Mouse (Mus musculus) hindbrain, embryonic 12.5 days (tissue): ENCODE data around the gene Kif1a. TPM values are rescaled to one million over a fixed set of nuclear protein-coding genes. Genes with fewer than 3 reads are reported as not detected.

Experiments used
- ATAC-seq: fragments of 200-750 bp; cut with Nextera tagmentation; 2 replicates; pipeline ENCODE4 v1.8.0; 2017; ENCODE audit warnings: moderate TSS enrichment; ENCODE audit not compliant: low FRiP score
- H3K27ac ChIP-seq: fragments of 300-500 bp; sonication (generic); 2 replicates; pipeline ENCODE4 v1.5.1; 2016; ENCODE audit warnings: mild to moderate bottlenecking
- H3K27me3 ChIP-seq: fragments of 300-500 bp; sonication (generic); 2 replicates; pipeline ENCODE4 v1.6.1; 2016; ENCODE audit warnings: mild to moderate bottlenecking
- H3K36me3 ChIP-seq: fragments of 300-500 bp; sonication (generic); 2 replicates; pipeline ENCODE4 v1.6.1; 2016; ENCODE audit warnings: mild to moderate bottlenecking
- H3K4me1 ChIP-seq: fragments of 300-500 bp; sonication (generic); 2 replicates; pipeline ENCODE4 v1.6.1; 2016
- H3K4me2 ChIP-seq: fragments of 300-500 bp; sonication (generic); replicated peaks from 2 replicates; pipeline ENCODE4 v1.6.1; 2016; ENCODE audit warnings: mild to moderate bottlenecking
- H3K4me3 ChIP-seq: fragments of 300-500 bp; sonication (generic); 2 replicates; pipeline ENCODE4 v1.5.1; 2016; ENCODE audit warnings: mild to moderate bottlenecking
- H3K9ac ChIP-seq: fragments of 300-500 bp; sonication (generic); 2 replicates; pipeline ENCODE4 v1.6.1; 2016; ENCODE audit warnings: mild to moderate bottlenecking, moderate library complexity
- H3K9me3 ChIP-seq: fragments of 300-500 bp; sonication (generic); replicated peaks from 2 replicates; pipeline ENCODE4 v1.6.1; 2016; ENCODE audit warnings: mild to moderate bottlenecking
- WGBS: fragments of 180-500 bp; shearing (Covaris S2); methylation state at CpG from one replicate; pipeline ENCODE4 v1.1.7; 2016; 5-methylcytosine and 5-hydroxymethylcytosine counted together
- polyA plus RNA-seq: library from polyadenylated mRNA; unstranded; fragments of >200 nt; fragmentation: Nextera tagmentation; extraction: Ambion mirVana; gene quantifications from 2 replicates; pipeline ENCODE4 v1.2.1, GENCODE M21; 2016

Kif1a gene
- polyA plus RNA-seq, 1 experiment from 2014 or later: 145 TPM

- no peak overlapping the region for H3K4me2 ChIP-seq
- H3K9ac ChIP-seq: no peak overlapping the region
- ATAC-seq: no peak
- H3K36me3 ChIP-seq: 0 out of 2 replicates have a peak, but pooled peaks cover 6% of the 10 kb centered on the region
- no peaks in the 10 kb centered on the region for H3K27me3 ChIP-seq
- no peaks in the 10 kb centered on the region for H3K9me3 ChIP-seq
- no peak overlapping the region for H3K27ac ChIP-seq
- no peaks in the 10 kb centered on the region for H3K4me1 ChIP-seq
- WGBS: 26% methylated on average over 3 of the region's 3 CpGs
- H3K4me3 ChIP-seq: no peak overlapping the region
Observed at GRCm38 (mm10) chr1:93010731-93011130, 91.0 kb downstream of the Kif1a start.

- H3K4me2 ChIP-seq: no peak overlapping the region
- WGBS: 78% methylated on average over 4 of the region's 4 CpGs
Observed at GRCm38 (mm10) chr1:93009196-93009595, 92.6 kb downstream of the Kif1a start.

GRCm38 (mm10) chr1:93006061-93006460, 95.7 kb downstream of the Kif1a start, which contains the start of gene Aqp12:
Gene Aqp12, plus strand, starts transcription at chr1:93006334.
- Histone ChIP-seq H3K27ac (no peak within 1 kb of the TSS), H3K9me3 (0 out of 2 replicates have a peak, but pooled peaks cover 3% of the 10 kb centered on the region), H3K27me3 (no peaks in the 10 kb centered on the region), H3K4me2 (no peak within 1 kb of the TSS), H3K4me3 (no peak within 1 kb of the TSS), H3K9ac (no peak within 1 kb of the TSS), H3K36me3 (no peaks in the 10 kb centered on the region), H3K4me1 (no peaks in the 10 kb centered on the region)
- 84% methylated on average over 7 of the region's 7 CpGs for WGBS
- ATAC-seq: no peak

More at GRCm38 (mm10) chr1:93009196-93009595, 92.6 kb downstream of the Kif1a start:
- H3K27ac ChIP-seq: no peak overlapping the region
- no peaks in the 10 kb centered on the region for H3K36me3 ChIP-seq
- ATAC-seq: no peak
- no peaks in the 10 kb centered on the region for H3K4me1 ChIP-seq
- no peak overlapping the region for H3K9ac ChIP-seq
- no peak overlapping the region for H3K4me3 ChIP-seq
- H3K9me3 ChIP-seq: no peaks in the 10 kb centered on the region
- no peaks in the 10 kb centered on the region for H3K27me3 ChIP-seq

GRCm38 (mm10) chr1:92992880-92993279, 108.9 kb downstream of the Kif1a start:
- Histone ChIP-seq H3K9ac (no peak overlapping the region), H3K27me3 (no peaks in the 10 kb centered on the region), H3K36me3 (no peaks in the 10 kb centered on the region), H3K27ac (no peak overlapping the region), H3K4me2 (no peak overlapping the region), H3K9me3 (no peaks in the 10 kb centered on the region), H3K4me1 (no peaks in the 10 kb centered on the region), H3K4me3 (no peak overlapping the region)
- ATAC-seq: no peak
- WGBS: 70% methylated on average over 2 of the region's 2 CpGs

- 89% methylated on average over 6 of the region's 6 CpGs for WGBS
- no peak overlapping the region for H3K4me2 ChIP-seq
- ATAC-seq: no peak
- no peak overlapping the region for H3K4me3 ChIP-seq
- H3K9me3 ChIP-seq: no peaks in the 10 kb centered on the region
- H3K9ac ChIP-seq: no peak overlapping the region
- no peak overlapping the region for H3K27ac ChIP-seq
- H3K4me1 ChIP-seq: no peaks in the 10 kb centered on the region
- H3K36me3 ChIP-seq: no peaks in the 10 kb centered on the region
- no peaks in the 10 kb centered on the region for H3K27me3 ChIP-seq
Observed at GRCm38 (mm10) chr1:92992214-92992855, 109.4 kb downstream of the Kif1a start.

- Histone ChIP-seq H3K27ac (no peak overlapping the region), H3K9me3 (no peaks in the 10 kb centered on the region), H3K9ac (no peak overlapping the region), H3K36me3 (no peaks in the 10 kb centered on the region), H3K4me1 (no peaks in the 10 kb centered on the region), H3K27me3 (no peaks in the 10 kb centered on the region), H3K4me3 (no peak overlapping the region), H3K4me2 (no peak overlapping the region)
- WGBS: 79% methylated on average over 4 of the region's 4 CpGs
- no peak for ATAC-seq
Observed at GRCm38 (mm10) chr1:92989891-92990290, 111.9 kb downstream of the Kif1a start.

- 81% methylated on average over 4 of the region's 4 CpGs for WGBS
- Histone ChIP-seq H3K4me2 (no peak overlapping the region), H3K9me3 (no peaks in the 10 kb centered on the region), H3K27ac (no peak overlapping the region), H3K36me3 (no peaks in the 10 kb centered on the region), H3K4me3 (no peak overlapping the region), H3K4me1 (no peaks in the 10 kb centered on the region), H3K9ac (no peak overlapping the region), H3K27me3 (no peaks in the 10 kb centered on the region)
- ATAC-seq: no peak
Observed at GRCm38 (mm10) chr1:92988894-92989293, 112.9 kb downstream of the Kif1a start.

- ATAC-seq: no peak
Observed at GRCm38 (mm10) chr1:92984999-92985398, 116.8 kb downstream of the Kif1a start.

GRCm38 (mm10) chr1:92982931-92983605, 118.7 kb downstream of the Kif1a start:
- no peak overlapping the region for H3K27ac ChIP-seq
- H3K27me3 ChIP-seq: no peaks in the 10 kb centered on the region; the same call in 1 of the 2 replicates
- H3K4me1 ChIP-seq: peaks cover 4% of the 10 kb centered on the region; the same call in 1 of the 2 replicates
- 93% methylated on average over 17 of the region's 17 CpGs for WGBS
- H3K4me2 ChIP-seq: no peak overlapping the region
- H3K9ac ChIP-seq: no peak overlapping the region
- no peaks in the 10 kb centered on the region for H3K9me3 ChIP-seq
- H3K4me3 ChIP-seq: no peak overlapping the region
- ATAC-seq: no peak
- H3K36me3 ChIP-seq: no peaks in the 10 kb centered on the region

More at GRCm38 (mm10) chr1:92984999-92985398, 116.8 kb downstream of the Kif1a start:
- WGBS: 86% methylated on average over 5 of the region's 5 CpGs
- Histone ChIP-seq H3K9ac (no peak overlapping the region), H3K4me3 (no peak overlapping the region), H3K27me3 (no peaks in the 10 kb centered on the region), H3K4me1 (no peaks in the 10 kb centered on the region), H3K27ac (no peak overlapping the region), H3K4me2 (no peak overlapping the region), H3K36me3 (no peaks in the 10 kb centered on the region), H3K9me3 (no peaks in the 10 kb centered on the region)

GRCm38 (mm10) chr1:92981056-92981845, 120.5 kb downstream of the Kif1a start:
- ATAC-seq: no peak

GRCm38 (mm10) chr1:92979073-92979602, 122.6 kb downstream of the Kif1a start:
- no peaks in the 10 kb centered on the region; the same call in none of the 2 replicates for H3K27me3 ChIP-seq
- 35% methylated on average over 11 of the region's 11 CpGs for WGBS
- peaks cover 11% of the 10 kb centered on the region for H3K4me1 ChIP-seq
- ATAC-seq: 0 out of 2 replicates have a peak, but pooled peaks have one; percentile 23
- H3K36me3 ChIP-seq: no peaks in the 10 kb centered on the region
- no peak overlapping the region for H3K27ac ChIP-seq
- H3K4me2 ChIP-seq: no peak overlapping the region
- H3K4me3 ChIP-seq: no peak overlapping the region
- H3K9me3 ChIP-seq: no peaks in the 10 kb centered on the region
- no peak overlapping the region for H3K9ac ChIP-seq

More at GRCm38 (mm10) chr1:92981056-92981845, 120.5 kb downstream of the Kif1a start:
- no peaks in the 10 kb centered on the region; the same call in none of the 2 replicates for H3K27me3 ChIP-seq
- H3K9me3 ChIP-seq: no peaks in the 10 kb centered on the region
- H3K36me3 ChIP-seq: no peaks in the 10 kb centered on the region
- H3K27ac ChIP-seq: no peak overlapping the region
- H3K4me3 ChIP-seq: no peak overlapping the region
- no peak overlapping the region for H3K9ac ChIP-seq
- WGBS: 82% methylated on average over 7 of the region's 7 CpGs
- peaks cover 8% of the 10 kb centered on the region for H3K4me1 ChIP-seq
- H3K4me2 ChIP-seq: no peak overlapping the region

- WGBS: 46% methylated on average over 7 of the region's 7 CpGs
- Histone ChIP-seq H3K36me3 (no peaks in the 10 kb centered on the region), H3K9ac (no peak overlapping the region), H3K27me3 (no peaks in the 10 kb centered on the region; the same call in none of the 2 replicates), H3K27ac (no peak overlapping the region), H3K4me1 (peaks cover 11% of the 10 kb centered on the region), H3K4me3 (no peak overlapping the region), H3K4me2 (no peak overlapping the region), H3K9me3 (no peaks in the 10 kb centered on the region)
- ATAC-seq: no peak
Observed at GRCm38 (mm10) chr1:92978645-92979044, 123.1 kb downstream of the Kif1a start.
